Mouse (Mus musculus): ENCODE measurements around the gene Rpl41.
A peak's percentile ranks its signal among the peaks of the same experiment; 100 is the strongest.

The Rpl41 gene

GRCm38 (mm10) chr10:128548947-128549681 is at the start of gene Rpl41:
Gene Rpl41, minus strand, starts transcription at chr10:128549305.
- peak; percentile 91 for DNase-seq

- no peak for DNase-seq
These were observed 49.4 kb upstream of the Rpl41 start for GRCm38 (mm10) chr10:128598476-128598875.

GRCm38 (mm10) chr10:128592797-128593196 is 43.7 kb upstream of the Rpl41 start:
- no peak for DNase-seq

GRCm38 (mm10) chr10:128591436-128591835 is 42.3 kb upstream of the Rpl41 start:
- DNase-seq, result no peak

- DNase-seq, result peak; percentile 76
These were observed 41.1 kb upstream of the Rpl41 start for GRCm38 (mm10) chr10:128590193-128590690.

- peak; percentile 60 for DNase-seq
These were observed 40.5 kb upstream of the Rpl41 start, which contains the start of gene Erbb3 for GRCm38 (mm10) chr10:128589464-128590192. Gene Erbb3, minus strand, starts transcription at chr10:128589652.

- DNase-seq, result no peak
These were observed 39.8 kb upstream of the Rpl41 start for GRCm38 (mm10) chr10:128588775-128589463.

GRCm38 (mm10) chr10:128588136-128588535 is 39.0 kb upstream of the Rpl41 start:
- DNase-seq, result no peak

- no peak for DNase-seq
These were observed 38.6 kb upstream of the Rpl41 start for GRCm38 (mm10) chr10:128587697-128588096.

- DNase-seq, result no peak
These were observed 38.0 kb upstream of the Rpl41 start for GRCm38 (mm10) chr10:128587120-128587519.

- DNase-seq, result no peak
These were observed 37.4 kb upstream of the Rpl41 start for GRCm38 (mm10) chr10:128586546-128586945.

- peak; percentile 72 for DNase-seq
These were observed 35.3 kb upstream of the Rpl41 start for GRCm38 (mm10) chr10:128584386-128584785.

GRCm38 (mm10) chr10:128583644-128584043 is 34.5 kb upstream of the Rpl41 start:
- peak; percentile 73 for DNase-seq

- no peak for DNase-seq
These were observed 30.6 kb upstream of the Rpl41 start for GRCm38 (mm10) chr10:128579731-128580130.

- DNase-seq, result no peak
These were observed 30.2 kb upstream of the Rpl41 start for GRCm38 (mm10) chr10:128579298-128579697.

GRCm38 (mm10) chr10:128578330-128578729 is 29.2 kb upstream of the Rpl41 start:
- DNase-seq, result no peak

GRCm38 (mm10) chr10:128575063-128575462 is 26.0 kb upstream of the Rpl41 start:
- DNase-seq, result no peak

- peak; percentile 97 for DNase-seq
These were observed 16.9 kb upstream of the Rpl41 start, which contains the start of gene Pa2g4 for GRCm38 (mm10) chr10:128565788-128566531. Gene Pa2g4, minus strand, starts transcription at chr10:128565987.

- peak; percentile 24 for DNase-seq
These were observed 16.2 kb upstream of the Rpl41 start for GRCm38 (mm10) chr10:128565206-128565787.

GRCm38 (mm10) chr10:128563544-128563943 is 14.4 kb upstream of the Rpl41 start:
- no peak for DNase-seq

GRCm38 (mm10) chr10:128556963-128557362 is 7.9 kb upstream of the Rpl41 start:
- no peak for DNase-seq

GRCm38 (mm10) chr10:128556286-128556685 is 7.2 kb upstream of the Rpl41 start:
- DNase-seq, result no peak

Data from lung, postnatal 14 days (tissue).